Mouse (Mus musculus): ENCODE results near the gene Olfml1. TPM values are rescaled to one million over a fixed set of nuclear protein-coding genes. Genes with fewer than 3 reads are reported as not detected.

Olfml1 gene
- total RNA-seq (2023) = not detected

DNA sequence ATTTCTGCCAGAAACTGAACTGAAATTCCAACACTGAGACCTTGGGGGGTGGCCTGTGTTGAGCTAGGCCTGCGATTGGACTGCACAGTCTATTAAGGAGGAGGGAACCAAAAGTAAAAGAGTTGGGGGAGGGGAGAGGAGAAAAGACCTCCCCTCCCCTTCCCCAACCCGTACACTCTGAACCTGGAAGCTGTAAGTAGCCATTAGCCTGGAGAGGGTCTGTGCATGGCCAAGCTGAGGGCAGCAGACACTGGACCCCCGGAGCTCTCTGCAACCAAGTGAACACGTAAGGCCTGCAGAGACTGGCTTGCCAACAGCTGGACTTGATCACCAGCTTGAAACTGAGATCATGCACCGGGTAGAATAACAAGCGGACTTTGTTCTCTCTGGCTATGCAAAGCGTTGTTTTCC, at the start of gene Olfml1:
Olfml1 (plus strand) TSS at position 186 of the 411 bp plus-strand sequence.

GRCm38 (mm10) chr7:107594857-107595402, 27.7 kb downstream of the Olfml1 start, which contains the start of gene Ppfibp2:
Gene Ppfibp2 (plus strand): TSS chr7:107595207.

DNA sequence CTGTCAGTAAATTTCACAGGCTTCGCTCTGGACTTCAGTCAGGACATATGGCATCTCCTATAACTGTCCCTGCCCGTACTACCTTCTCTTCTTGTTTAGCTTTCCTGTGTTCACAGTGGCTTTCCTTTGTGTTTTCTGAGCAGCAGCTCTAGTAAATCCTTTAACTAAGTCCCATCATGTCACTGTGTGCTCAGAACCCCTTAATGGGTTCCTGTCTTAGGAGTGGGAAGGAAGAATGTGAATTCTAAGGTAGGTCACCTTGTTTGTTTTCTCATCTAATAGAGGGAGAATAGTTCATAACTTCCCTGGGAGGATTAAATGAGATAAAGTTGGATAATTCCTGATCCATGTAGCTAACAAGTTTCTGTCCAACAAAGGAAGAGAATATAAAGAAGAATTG, 57.8 kb downstream of the Olfml1 start, which contains the start of gene 5330417H12Rik:
5330417H12Rik (minus strand) TSS at position 101 of the 400 bp plus-strand sequence.

Other genes starting within 250 kb of the Olfml1 start
- not detected for gene Syt9, start 196.7 kb upstream of the Olfml1 start, total RNA-seq (2023)
- gene Ppfibp2, start 27.8 kb downstream of the Olfml1 start, total RNA-seq (2023) = 10 to 100 TPM; 12.4 to 15.7 TPM
- not detected for gene 5330417H12Rik, start 57.7 kb downstream of the Olfml1 start, total RNA-seq (2023)
- not detected for gene Cyb5r2, start 190.6 kb downstream of the Olfml1 start, total RNA-seq (2023)
- gene Ovch2, start 233.8 kb downstream of the Olfml1 start, total RNA-seq (2023) = not detected
- gene Olfr467, start 244.8 kb downstream of the Olfml1 start, total RNA-seq (2023) = not detected

Data from neutrophil, adult 83 days (primary cell).